Mouse (Mus musculus): ENCODE data around the gene Snrpd2. TPM values are rescaled to one million over a fixed set of nuclear protein-coding genes. Genes with fewer than 3 reads are reported as not detected.

Gene Snrpd2
- polyA plus RNA-seq, 1 experiment from 2014 or later: 110 TPM

DNA sequence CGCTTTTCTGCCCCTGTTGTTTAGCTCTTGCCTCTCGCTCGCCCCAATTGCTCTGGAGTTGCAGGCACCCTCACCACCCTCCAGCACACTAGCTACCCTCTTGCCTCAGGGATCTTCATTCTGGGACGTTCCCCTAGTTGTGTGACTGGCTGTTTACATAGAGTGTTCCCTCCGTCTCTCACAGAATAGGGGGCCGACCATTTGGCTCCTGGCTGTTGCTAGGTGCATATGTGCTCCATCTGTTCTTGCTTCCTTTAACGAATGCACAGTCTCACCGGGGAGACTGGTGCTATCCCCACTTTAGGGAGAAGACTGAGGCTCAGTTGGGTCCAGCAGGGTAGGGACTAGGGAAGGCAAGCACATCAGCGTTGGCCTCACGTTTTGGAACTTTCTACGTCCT is 9.1 kb downstream of the Snrpd2 start:
- Histone ChIP-seq H3K27ac (ENCODE audit: low read depth, low read length) (no peak overlapping the region), H3K27me3 (replicated peaks; ENCODE audit: control insufficient read depth, insufficient read depth, low read length) (peaks cover 2% of the 10 kb centered on the region; the same call in 1 of the 2 replicates), H3K9ac (ENCODE audit: low read depth, low read length) (no peak overlapping the region), H3K36me3 (ENCODE audit: control insufficient read depth, insufficient read depth, low read length) (peaks cover 6% of the 10 kb centered on the region), H3K4me2 (ENCODE audit: low read length) (no peak overlapping the region), H3K9me3 (ENCODE audit: control insufficient read depth, low read length) (no peaks in the 10 kb centered on the region), H3K4me3 (ENCODE audit: low read length) (no peak overlapping the region), H3K4me1 (ENCODE audit: control insufficient read depth, insufficient read depth, low read depth, low read length) (peaks cover 13% of the 10 kb centered on the region)
- WGBS: 63% methylated on average over 11 of the region's 11 CpGs
- no peak for ATAC-seq

DNA sequence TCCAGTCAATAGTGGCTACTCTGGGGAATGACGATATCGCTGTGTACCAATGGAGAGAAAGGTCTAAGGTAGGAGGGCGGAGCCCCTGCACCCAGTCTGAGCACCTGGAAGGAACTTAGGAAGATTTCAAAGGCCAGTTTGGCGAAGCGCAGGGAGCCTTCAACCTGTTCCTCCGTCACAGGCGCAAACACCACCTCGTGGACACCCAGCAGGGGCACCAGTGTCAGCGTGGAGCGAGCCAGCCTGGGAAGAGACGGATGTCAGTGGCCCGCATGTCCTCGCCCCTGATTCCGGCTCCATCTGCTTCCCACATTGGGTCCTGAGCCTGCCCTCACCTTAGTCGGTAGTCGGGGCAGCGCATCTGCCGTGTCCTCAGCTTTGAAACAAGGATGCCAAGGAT is 9.9 kb downstream of the Snrpd2 start:
- Histone ChIP-seq H3K4me3 (ENCODE audit: low read length) (peak overlapping the region; percentile 45), H3K36me3 (ENCODE audit: control insufficient read depth, insufficient read depth, low read length) (0 out of 2 replicates have a peak, but pooled peaks cover 2% of the 10 kb centered on the region), H3K27ac (ENCODE audit: low read depth, low read length) (no peak overlapping the region), H3K9ac (ENCODE audit: low read depth, low read length) (peak overlapping the region; percentile 34; the same call in 1 of the 2 replicates), H3K9me3 (ENCODE audit: control insufficient read depth, low read length) (no peaks in the 10 kb centered on the region), H3K4me2 (ENCODE audit: low read length) (peak overlapping the region; percentile 66), H3K27me3 (replicated peaks; ENCODE audit: control insufficient read depth, insufficient read depth, low read length) (peaks cover 4% of the 10 kb centered on the region), H3K4me1 (ENCODE audit: control insufficient read depth, insufficient read depth, low read depth, low read length) (peaks cover 13% of the 10 kb centered on the region)
- ATAC-seq: no peak
- WGBS: 11% methylated on average over 18 of the region's 18 CpGs

DNA sequence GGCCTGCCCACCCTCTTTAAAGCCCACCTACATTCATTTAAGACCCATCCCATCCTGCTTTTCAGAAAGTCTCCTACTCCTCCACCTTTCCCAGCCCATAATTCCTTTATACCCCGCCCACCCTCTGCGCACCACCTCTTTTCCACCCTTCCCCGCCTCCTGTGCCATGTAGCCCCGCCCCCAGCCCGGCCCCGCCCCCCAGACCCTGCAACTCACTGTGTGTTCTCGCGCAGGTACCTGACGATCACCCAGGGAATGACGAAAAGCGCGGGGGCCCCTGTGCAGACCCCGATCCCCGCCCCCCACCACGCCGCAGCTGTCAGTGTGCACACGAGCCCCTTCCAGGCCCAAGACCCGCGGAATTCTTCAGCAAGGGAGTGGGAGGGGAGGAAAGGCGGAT is 10.6 kb downstream of the Snrpd2 start:
- peak; percentile 56 for ATAC-seq
- Histone ChIP-seq H3K9me3 (ENCODE audit: control insufficient read depth, low read length) (no peaks in the 10 kb centered on the region), H3K27ac (ENCODE audit: low read depth, low read length) (no peak overlapping the region), H3K27me3 (replicated peaks; ENCODE audit: control insufficient read depth, insufficient read depth, low read length) (peaks cover 9% of the 10 kb centered on the region), H3K36me3 (ENCODE audit: control insufficient read depth, insufficient read depth, low read length) (no peaks in the 10 kb centered on the region), H3K4me2 (ENCODE audit: low read length) (peak overlapping the region; percentile 66), H3K4me1 (ENCODE audit: control insufficient read depth, insufficient read depth, low read depth, low read length) (peaks cover 13% of the 10 kb centered on the region), H3K4me3 (ENCODE audit: low read length) (peak overlapping the region; percentile 45), H3K9ac (ENCODE audit: low read depth, low read length) (peak overlapping the region; percentile 64)
- 1% methylated on average over 19 of the region's 20 CpGs for WGBS

DNA sequence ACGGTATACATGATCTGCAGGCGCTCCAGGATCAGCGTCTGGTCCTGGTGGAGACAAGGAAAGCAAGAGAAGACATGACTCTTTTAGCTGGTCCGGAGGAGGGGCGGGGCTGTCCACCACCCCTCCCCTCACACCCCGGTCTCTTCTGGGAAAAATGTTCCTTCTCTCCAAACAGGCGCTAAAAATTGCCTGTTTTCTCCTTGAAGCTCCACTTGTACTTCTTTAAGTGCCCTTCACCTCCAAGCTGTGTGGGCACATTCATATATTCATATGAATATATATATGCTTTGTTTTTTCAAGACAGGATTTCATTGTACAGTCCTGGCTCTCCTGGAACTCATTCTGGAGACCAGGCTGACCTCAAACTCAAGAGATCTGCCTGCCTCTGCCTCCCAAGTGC is 13.4 kb downstream of the Snrpd2 start:
- Histone ChIP-seq H3K4me3 (ENCODE audit: low read length) (no peak overlapping the region), H3K9ac (ENCODE audit: low read depth, low read length) (no peak overlapping the region), H3K27ac (ENCODE audit: low read depth, low read length) (no peak overlapping the region), H3K4me2 (ENCODE audit: low read length) (no peak overlapping the region), H3K9me3 (ENCODE audit: control insufficient read depth, low read length) (peaks cover 2% of the 10 kb centered on the region; the same call in 1 of the 2 replicates), H3K36me3 (ENCODE audit: control insufficient read depth, insufficient read depth, low read length) (no peaks in the 10 kb centered on the region), H3K27me3 (replicated peaks; ENCODE audit: control insufficient read depth, insufficient read depth, low read length) (peaks cover 9% of the 10 kb centered on the region), H3K4me1 (ENCODE audit: control insufficient read depth, insufficient read depth, low read depth, low read length) (peaks cover 16% of the 10 kb centered on the region)
- WGBS: 87% methylated on average over 7 of the region's 7 CpGs
- ATAC-seq: no peak

DNA sequence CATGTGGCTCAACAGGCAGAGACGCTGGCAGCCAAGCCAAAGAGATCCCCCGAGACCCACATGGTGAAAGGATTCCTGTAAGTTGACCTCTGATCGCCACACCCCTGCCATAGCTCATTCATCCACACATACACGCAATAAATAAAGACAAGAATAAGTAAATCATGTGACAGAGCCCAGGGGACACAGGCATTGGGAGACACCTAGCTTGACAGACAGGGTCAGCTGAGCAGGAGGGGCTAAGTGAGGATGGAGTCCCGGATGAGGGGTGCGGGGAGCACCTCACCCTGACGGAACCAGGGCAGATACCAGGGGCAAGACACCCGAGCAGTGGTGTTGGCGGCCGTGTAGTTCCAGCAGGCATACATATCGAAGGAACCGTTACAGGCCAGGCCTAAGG is 14.2 kb downstream of the Snrpd2 start:
- no peak for ATAC-seq
- Histone ChIP-seq H3K4me1 (ENCODE audit: control insufficient read depth, insufficient read depth, low read depth, low read length) (peaks cover 16% of the 10 kb centered on the region), H3K36me3 (ENCODE audit: control insufficient read depth, insufficient read depth, low read length) (no peaks in the 10 kb centered on the region), H3K4me3 (ENCODE audit: low read length) (no peak overlapping the region; the same call in 1 of the 2 replicates), H3K27ac (ENCODE audit: low read depth, low read length) (no peak overlapping the region), H3K9me3 (ENCODE audit: control insufficient read depth, low read length) (peaks cover 2% of the 10 kb centered on the region; the same call in 1 of the 2 replicates), H3K9ac (ENCODE audit: low read depth, low read length) (no peak overlapping the region), H3K4me2 (ENCODE audit: low read length) (0 out of 2 replicates have a peak overlapping the region, but pooled peaks have one; percentile 1), H3K27me3 (replicated peaks; ENCODE audit: control insufficient read depth, insufficient read depth, low read length) (peaks cover 9% of the 10 kb centered on the region)
- WGBS: 28% methylated on average over 12 of the region's 12 CpGs

DNA sequence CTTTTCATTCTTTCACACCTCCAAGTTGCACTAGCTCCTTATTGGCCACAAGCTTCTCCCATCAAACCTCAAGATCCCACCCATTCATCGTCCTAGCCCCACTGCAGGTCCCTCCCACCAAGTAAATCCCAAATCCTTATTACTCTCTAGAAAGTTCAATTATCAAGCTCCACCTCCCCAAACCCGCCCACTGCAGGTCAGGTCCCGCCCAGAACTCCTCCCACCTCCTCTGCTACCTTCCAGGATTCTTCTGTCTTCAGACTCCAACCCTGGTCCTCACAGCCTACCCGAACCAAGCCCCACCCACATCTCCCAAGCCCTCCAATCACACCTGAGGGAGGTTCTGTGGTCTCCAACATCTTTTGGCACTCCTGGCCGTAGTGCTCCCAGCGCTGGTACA is 14.7 kb downstream of the Snrpd2 start:
- H3K9ac ChIP-seq (ENCODE audit: low read depth, low read length): no peak overlapping the region
- H3K4me3 ChIP-seq (ENCODE audit: low read length): no peak overlapping the region; the same call in 1 of the 2 replicates
- no peak for ATAC-seq
- peaks cover 9% of the 10 kb centered on the region for H3K27me3 ChIP-seq (replicated peaks; ENCODE audit: control insufficient read depth, insufficient read depth, low read length)
- 0% methylated on average over 6 of the region's 6 CpGs for WGBS
- H3K4me1 ChIP-seq (ENCODE audit: control insufficient read depth, insufficient read depth, low read depth, low read length): peaks cover 16% of the 10 kb centered on the region
- peaks cover 2% of the 10 kb centered on the region; the same call in 1 of the 2 replicates for H3K9me3 ChIP-seq (ENCODE audit: control insufficient read depth, low read length)
- H3K4me2 ChIP-seq (ENCODE audit: low read length): 0 out of 2 replicates have a peak overlapping the region, but pooled peaks have one; percentile 1
- H3K36me3 ChIP-seq (ENCODE audit: control insufficient read depth, insufficient read depth, low read length): no peaks in the 10 kb centered on the region
- no peak overlapping the region for H3K27ac ChIP-seq (ENCODE audit: low read depth, low read length)

DNA sequence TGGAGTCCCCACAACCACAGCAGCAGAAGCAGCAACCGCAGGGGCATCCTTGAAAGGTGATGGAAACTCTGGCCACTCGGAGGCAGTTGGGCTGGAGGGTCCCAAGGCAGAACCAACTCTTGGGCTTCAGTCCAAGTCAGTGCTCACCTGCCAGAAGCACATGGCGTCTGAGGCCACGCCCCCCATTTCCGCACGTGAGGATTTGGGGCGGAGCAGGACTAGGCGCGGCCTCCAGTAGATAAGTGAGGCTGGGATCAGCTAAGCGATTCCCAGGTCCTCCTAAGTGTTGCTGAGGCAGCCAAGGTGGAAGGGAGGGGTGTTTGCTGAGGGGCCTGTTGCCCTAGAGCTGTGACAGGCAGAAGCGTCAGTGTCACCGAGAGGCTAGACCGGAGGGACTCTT is 15.5 kb downstream of the Snrpd2 start:
- no peaks in the 10 kb centered on the region for H3K36me3 ChIP-seq (ENCODE audit: control insufficient read depth, insufficient read depth, low read length)
- peak overlapping the region; percentile 38 for H3K4me2 ChIP-seq (ENCODE audit: low read length)
- H3K9ac ChIP-seq (ENCODE audit: low read depth, low read length): no peak overlapping the region
- 3% methylated on average over 13 of the region's 13 CpGs for WGBS
- peaks cover 7% of the 10 kb centered on the region for H3K27me3 ChIP-seq (replicated peaks; ENCODE audit: control insufficient read depth, insufficient read depth, low read length)
- H3K9me3 ChIP-seq (ENCODE audit: control insufficient read depth, low read length): peaks cover 2% of the 10 kb centered on the region; the same call in 1 of the 2 replicates
- H3K27ac ChIP-seq (ENCODE audit: low read depth, low read length): no peak overlapping the region
- no peak for ATAC-seq
- H3K4me1 ChIP-seq (ENCODE audit: control insufficient read depth, insufficient read depth, low read depth, low read length): peaks cover 10% of the 10 kb centered on the region
- no peak overlapping the region for H3K4me3 ChIP-seq (ENCODE audit: low read length)

DNA sequence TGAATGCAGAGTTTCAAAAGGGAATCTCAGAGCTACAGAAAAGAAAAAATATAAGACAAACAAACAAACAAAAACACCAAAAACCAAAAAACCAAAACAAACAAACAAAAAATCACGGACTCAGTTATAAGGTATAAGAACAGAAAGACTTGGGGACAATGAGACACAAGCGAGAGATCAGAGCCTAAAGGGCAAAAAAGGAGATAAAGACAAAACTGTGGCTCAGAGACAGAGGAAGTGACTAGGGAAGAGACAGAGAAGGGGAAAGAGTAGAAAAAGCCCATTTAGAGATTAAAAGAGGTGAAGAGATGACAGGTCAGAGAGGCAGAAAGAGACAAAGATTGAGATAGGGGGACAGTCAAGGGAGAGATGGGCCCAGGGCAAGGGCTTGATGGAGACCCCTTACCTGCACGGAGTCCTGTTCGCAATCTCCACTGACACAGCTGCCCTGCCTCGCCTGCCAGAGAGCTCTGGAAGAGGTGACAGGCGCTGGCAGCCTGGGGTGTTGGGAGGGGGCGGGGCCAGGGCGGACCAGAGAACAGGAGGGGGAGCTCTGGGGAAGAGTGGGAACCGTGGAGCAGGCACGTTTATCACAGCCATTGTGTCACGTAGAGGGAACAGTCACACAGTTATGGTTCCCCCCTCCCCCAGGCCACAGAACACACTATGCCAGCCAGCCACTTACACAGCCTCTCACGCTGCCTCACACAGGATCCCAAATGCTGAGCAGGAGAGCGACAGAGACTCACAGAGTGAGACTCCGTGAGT is 16.3 kb downstream of the Snrpd2 start, which contains the start of gene Gipr:
TSS of gene Gipr (minus strand) at position 472 of the 768 bp plus-strand sequence.
- Histone ChIP-seq H3K9ac (ENCODE audit: low read depth, low read length) (peak within 1 kb of the TSS; percentile 18; the same call in 1 of the 2 replicates), H3K4me3 (ENCODE audit: low read length) (no peak within 1 kb of the TSS), H3K27ac (ENCODE audit: low read depth, low read length) (no peak within 1 kb of the TSS)

DNA sequence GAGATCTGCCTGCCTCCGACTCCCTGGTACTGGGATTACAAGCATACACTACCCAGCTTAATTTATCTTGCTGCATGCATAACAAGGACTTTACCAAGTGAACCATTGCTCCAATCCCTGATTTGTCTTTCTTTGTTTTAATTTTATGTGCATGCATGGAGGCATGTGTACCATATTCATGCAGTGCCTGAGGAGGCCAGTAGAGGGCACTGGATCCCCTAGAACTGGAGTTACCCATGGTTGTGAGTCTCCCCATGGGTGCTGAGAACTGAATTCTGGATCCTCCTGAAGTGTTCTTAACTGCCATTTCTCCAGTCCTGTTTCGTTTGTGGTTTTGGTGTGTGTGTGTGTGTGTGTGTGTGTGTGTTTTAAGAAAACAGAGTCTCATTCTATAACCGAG is 17.5 kb downstream of the Snrpd2 start:
- no peaks in the 10 kb centered on the region for H3K36me3 ChIP-seq (ENCODE audit: control insufficient read depth, insufficient read depth, low read length)
- H3K4me2 ChIP-seq (ENCODE audit: low read length): no peak overlapping the region
- peaks cover 2% of the 10 kb centered on the region; the same call in 1 of the 2 replicates for H3K9me3 ChIP-seq (ENCODE audit: control insufficient read depth, low read length)
- no peak overlapping the region for H3K9ac ChIP-seq (ENCODE audit: low read depth, low read length)
- no peak for ATAC-seq
- no peak overlapping the region for H3K27ac ChIP-seq (ENCODE audit: low read depth, low read length)
- H3K4me1 ChIP-seq (ENCODE audit: control insufficient read depth, insufficient read depth, low read depth, low read length): peaks cover 9% of the 10 kb centered on the region; the same call in 1 of the 2 replicates
- peaks cover 7% of the 10 kb centered on the region for H3K27me3 ChIP-seq (replicated peaks; ENCODE audit: control insufficient read depth, insufficient read depth, low read length)
- no peak overlapping the region for H3K4me3 ChIP-seq (ENCODE audit: low read length)
- 91% methylated on average over 3 of the region's 3 CpGs for WGBS

More for the DNA sequence above, 16.3 kb downstream of the Snrpd2 start, which contains the start of gene Gipr:
- H3K27me3 ChIP-seq (replicated peaks; ENCODE audit: control insufficient read depth, insufficient read depth, low read length): peaks cover 7% of the 10 kb centered on the region
- peaks cover 6% of the 10 kb centered on the region; the same call in 1 of the 2 replicates for H3K4me1 ChIP-seq (ENCODE audit: control insufficient read depth, insufficient read depth, low read depth, low read length)
- WGBS: 14% methylated on average over 11 of the region's 14 CpGs
- 0 out of 2 replicates have a peak, but pooled peaks have one; percentile 19 for ATAC-seq
- H3K4me2 ChIP-seq (ENCODE audit: low read length): peak within 1 kb of the TSS; percentile 38
- H3K9me3 ChIP-seq (ENCODE audit: control insufficient read depth, low read length): peaks cover 2% of the 10 kb centered on the region; the same call in 1 of the 2 replicates
- no peaks in the 10 kb centered on the region for H3K36me3 ChIP-seq (ENCODE audit: control insufficient read depth, insufficient read depth, low read length)
